Mouse (Mus musculus): ENCODE data around the gene Gdpd5. TPM values are rescaled to one million over a fixed set of nuclear protein-coding genes. Genes with fewer than 3 reads are reported as not detected.

The Gdpd5 gene
- polyA plus RNA-seq, 1 experiment from 2014 or later: 10.8 TPM

Other genes starting within 250 kb of the Gdpd5 start
- 16.5 and 18.2 TPM in 2 replicates for gene Uvrag, start 240.3 kb upstream of the Gdpd5 start, polyA plus RNA-seq (2015; fragmentation: Nextera tagmentation; extraction: Ambion mirVana)
- gene Dgat2, start 198.7 kb upstream of the Gdpd5 start, polyA plus RNA-seq (2015; fragmentation: Nextera tagmentation; extraction: Ambion mirVana): 17.2 and 17.6 TPM in 2 replicates
- 4.9 and 5.1 TPM in 2 replicates for gene Mogat2, start 142.8 kb upstream of the Gdpd5 start, polyA plus RNA-seq (2015; fragmentation: Nextera tagmentation; extraction: Ambion mirVana)
- gene Map6, start 114.0 kb upstream of the Gdpd5 start, polyA plus RNA-seq (2015; fragmentation: Nextera tagmentation; extraction: Ambion mirVana): 3.9 TPM in 2 replicates
- 1,619 and 1,744 TPM in 2 replicates for gene Serpinh1, start 28.2 kb upstream of the Gdpd5 start, polyA plus RNA-seq (2015; fragmentation: Nextera tagmentation; extraction: Ambion mirVana)
- gene Klhl35, start 84.6 kb downstream of the Gdpd5 start, polyA plus RNA-seq (2015; fragmentation: Nextera tagmentation; extraction: Ambion mirVana): 0.61 and 0.84 TPM in 2 replicates
- gene Rps3, start 102.3 kb downstream of the Gdpd5 start, polyA plus RNA-seq (2015; fragmentation: Nextera tagmentation; extraction: Ambion mirVana): 814 and 862 TPM in 2 replicates
- gene Arrb1, start 154.1 kb downstream of the Gdpd5 start, polyA plus RNA-seq (2015; fragmentation: Nextera tagmentation; extraction: Ambion mirVana): 6.3 and 9.7 TPM in 2 replicates
- 0.22 and 0.51 TPM in 2 replicates for gene Tpbgl, start 245.7 kb downstream of the Gdpd5 start, polyA plus RNA-seq (2015; fragmentation: Nextera tagmentation; extraction: Ambion mirVana)

All from embryonic facial prominence, embryonic 13.5 days (tissue).